Mouse (Mus musculus): ENCODE measurements around the gene Akap2.

DNA sequence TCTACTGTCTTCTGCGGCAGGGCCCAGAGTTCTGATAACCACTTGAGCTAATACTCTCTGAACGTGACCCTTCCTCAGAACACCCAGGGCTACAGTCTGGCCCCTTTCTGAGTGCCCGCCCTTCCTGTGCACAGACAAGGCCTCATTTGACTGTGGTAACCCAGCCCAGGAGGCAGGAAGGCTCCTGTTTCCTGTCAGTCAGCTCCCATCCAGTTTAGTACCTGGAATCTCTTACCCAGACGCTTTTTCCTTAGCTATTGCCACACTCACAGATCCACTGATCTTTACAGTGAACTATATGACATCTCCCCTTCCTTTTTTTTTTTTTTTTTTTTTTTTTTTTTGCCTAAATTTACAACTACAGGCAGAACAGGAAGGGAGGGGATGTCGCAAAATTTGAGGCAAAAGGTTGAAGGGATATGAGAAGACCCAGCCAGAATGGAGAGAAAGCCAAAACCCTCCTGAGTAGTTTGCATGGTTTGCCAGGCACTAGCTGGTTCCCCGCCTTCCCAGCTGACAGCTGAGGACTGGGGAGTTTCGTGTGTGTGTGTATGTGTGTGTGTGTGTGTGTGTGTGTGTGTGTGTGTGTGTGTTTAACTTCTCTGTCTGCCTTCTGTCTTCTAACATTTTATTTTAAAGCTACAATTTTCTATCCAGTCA is 95.6 kb downstream of the Akap2 start:
- TF ChIP-seq POLR2A (IDR thresholded peaks at IDR 0.05; ENCODE audit: insufficient read length, low read depth) = no peak
- TF ChIP-seq USF1 (IDR thresholded peaks at IDR 0.05; ENCODE audit: low read depth) = no peak
- no peak for TF ChIP-seq TCF12 (IDR thresholded peaks at IDR 0.05; ENCODE audit: insufficient read depth, poor library complexity, severe bottlenecking)
- no peak for TF ChIP-seq E2F4 (IDR thresholded peaks at IDR 0.05; ENCODE audit: insufficient read depth)
- TF ChIP-seq POLR2AphosphoS2 (IDR thresholded peaks at IDR 0.05; ENCODE audit: insufficient read length, low read depth) = no peak
- peak in 2 of 3 experiments; percentile 5 to 53 for TF ChIP-seq MYOD1 (IDR thresholded peaks at IDR 0.05; ENCODE audit: control insufficient read depth in 1 of 3, insufficient read length in 2 of 3, low read depth in 2 of 3)
